Mouse (Mus musculus): Measurements from ENCODE around the gene Prex1.
"Not testable (repeated sequence)": the region's sequence is repeated elsewhere in the genome, so short reads cannot be mapped to it uniquely, and the experiment has no call there.

Gene Prex1

GRCm38 (mm10) chr2:166713690-166714426, at the start of gene Prex1:
Prex1 (minus strand) TSS chr2:166713832.
- DNase-seq, result peak; percentile 98 to 100

GRCm38 (mm10) chr2:166757969-166758368, 44.3 kb upstream of the Prex1 start:
- no peak for DNase-seq

GRCm38 (mm10) chr2:166754760-166755159, 41.1 kb upstream of the Prex1 start:
- no peak for DNase-seq

- no peak for DNase-seq
These were observed 40.6 kb upstream of the Prex1 start for GRCm38 (mm10) chr2:166754194-166754593.

- DNase-seq, result no peak
These were observed 37.1 kb upstream of the Prex1 start for GRCm38 (mm10) chr2:166750620-166751191.

- peak; percentile 27 to 46 for DNase-seq
These were observed 32.8 kb upstream of the Prex1 start for GRCm38 (mm10) chr2:166746261-166746913.

GRCm38 (mm10) chr2:166745849-166746248, 32.2 kb upstream of the Prex1 start:
- peak; percentile 58 to 78 for DNase-seq

- no peak for DNase-seq
These were observed 30.8 kb upstream of the Prex1 start for GRCm38 (mm10) chr2:166744433-166744832.

- no peak for DNase-seq
These were observed 29.9 kb upstream of the Prex1 start for GRCm38 (mm10) chr2:166743504-166743903.

GRCm38 (mm10) chr2:166741445-166741844, 27.8 kb upstream of the Prex1 start:
- DNase-seq, result no peak

- no peak for DNase-seq
These were observed 26.8 kb upstream of the Prex1 start for GRCm38 (mm10) chr2:166740396-166740795.

- DNase-seq, result peak in 1 of 2 experiments; percentile 43
These were observed 23.7 kb upstream of the Prex1 start for GRCm38 (mm10) chr2:166737307-166737706.

- no peak for DNase-seq
These were observed 21.9 kb upstream of the Prex1 start for GRCm38 (mm10) chr2:166735469-166736001.

GRCm38 (mm10) chr2:166732860-166733259, 19.2 kb upstream of the Prex1 start:
- DNase-seq, result no peak

- no peak for DNase-seq
These were observed 18.5 kb upstream of the Prex1 start for GRCm38 (mm10) chr2:166732146-166732545.

GRCm38 (mm10) chr2:166731102-166731883, 17.7 kb upstream of the Prex1 start:
- DNase-seq, result not testable (repeated sequence)

- no peak for DNase-seq
These were observed 16.9 kb upstream of the Prex1 start for GRCm38 (mm10) chr2:166730567-166730915.

GRCm38 (mm10) chr2:166729656-166730566, 16.3 kb upstream of the Prex1 start:
- no peak for DNase-seq

GRCm38 (mm10) chr2:166729045-166729444, 15.4 kb upstream of the Prex1 start:
- no peak for DNase-seq

- DNase-seq, result no peak
These were observed 14.6 kb upstream of the Prex1 start for GRCm38 (mm10) chr2:166728261-166728680.

- no peak for DNase-seq
These were observed 14.2 kb upstream of the Prex1 start for GRCm38 (mm10) chr2:166727790-166728189.

GRCm38 (mm10) chr2:166726891-166727290, 13.3 kb upstream of the Prex1 start:
- no peak for DNase-seq

Measured in thymus, postnatal 36 days (tissue).